Mouse (Mus musculus): ENCODE results near the gene Ntm.

GRCm38 (mm10) chr9:29568571-29568970 lies 394.4 kb downstream of the Ntm start:
- TF ChIP-seq CTCF (IDR thresholded peaks at IDR 0.05; ENCODE audit: control insufficient read depth, insufficient read depth, insufficient read length) (no peak), USF1 (IDR thresholded peaks at IDR 0.05; ENCODE audit: low read depth) (no peak), MYOG (IDR thresholded peaks at IDR 0.05; ENCODE audit: control insufficient read depth, extremely low read depth, insufficient read length) (no peak), MYOD1 (IDR thresholded peaks at IDR 0.05; ENCODE audit: control insufficient read depth, insufficient read length, low read depth) (no peak), MAX (IDR thresholded peaks at IDR 0.05) (no peak), FOSL1 (IDR thresholded peaks at IDR 0.05; ENCODE audit: insufficient read depth, low read length, poor library complexity, severe bottlenecking) (no peak)

Measured in C2C12 (cell line).